Mouse (Mus musculus): ENCODE data around the gene Yipf6.
"Not testable (repeated sequence)": the region's sequence is repeated elsewhere in the genome, so short reads cannot be mapped to it uniquely, and the experiment has no call there.

Gene Yipf6

GRCm38 (mm10) chrX:98936101-98936500 lies at the start of gene Yipf6:
Gene Yipf6, plus strand, starts transcription at chrX:98936316.
- no peak for DNase-seq (ENCODE audit: extremely low read depth, insufficient read length, low spot score)

- DNase-seq (ENCODE audit: extremely low read depth, insufficient read length, low spot score), result no peak
These were observed 46.1 kb upstream of the Yipf6 start for GRCm38 (mm10) chrX:98890072-98890405.

GRCm38 (mm10) chrX:98890406-98891116 lies 45.6 kb upstream of the Yipf6 start, which contains the start of gene Ophn1:
Gene Ophn1, minus strand, starts transcription at chrX:98891025.
- DNase-seq (ENCODE audit: extremely low read depth, insufficient read length, low spot score), result peak; percentile 77

DNA sequence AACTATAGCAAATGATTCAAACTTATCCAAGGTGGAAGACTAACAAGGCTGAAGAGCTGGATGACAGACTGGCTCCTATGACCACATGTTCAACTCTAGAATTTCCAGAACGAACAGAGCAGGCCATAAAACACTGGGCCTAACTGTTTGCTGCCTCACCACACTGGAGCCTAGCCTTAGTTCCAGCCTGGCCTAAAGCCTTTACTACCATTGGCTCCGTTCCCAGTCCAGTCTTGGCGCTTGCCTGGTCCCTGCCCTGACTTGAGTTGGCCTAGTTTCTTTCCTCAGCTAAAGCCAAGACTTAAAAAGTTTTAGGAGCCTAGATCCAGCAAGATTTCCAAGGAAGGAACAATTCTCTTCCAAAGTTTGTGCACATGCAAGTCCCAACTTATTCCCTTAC lies 37.8 kb upstream of the Yipf6 start:
- DNase-seq (ENCODE audit: extremely low read depth, insufficient read length, low spot score), result peak; percentile 34

DNA sequence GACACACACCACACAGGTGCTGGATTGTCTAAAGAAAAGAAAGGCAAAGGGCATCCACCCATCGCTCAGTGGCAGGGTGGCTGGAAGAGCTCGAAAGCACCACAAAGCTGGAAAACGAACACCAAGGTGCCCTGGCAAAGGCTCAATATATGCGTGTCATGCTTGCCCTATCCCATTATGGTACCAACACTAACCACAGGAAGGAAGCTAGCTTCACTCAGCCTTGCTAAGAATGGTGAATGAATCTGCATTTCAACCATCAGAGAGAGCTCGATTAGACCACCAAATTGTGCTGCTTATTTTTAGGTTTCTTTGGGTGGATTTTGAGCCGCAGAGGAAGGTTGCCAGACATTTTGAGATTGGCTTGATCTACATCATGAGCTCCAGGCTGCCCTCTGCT lies 31.9 kb upstream of the Yipf6 start:
- DNase-seq (ENCODE audit: extremely low read depth, insufficient read length, low spot score), result no peak

DNA sequence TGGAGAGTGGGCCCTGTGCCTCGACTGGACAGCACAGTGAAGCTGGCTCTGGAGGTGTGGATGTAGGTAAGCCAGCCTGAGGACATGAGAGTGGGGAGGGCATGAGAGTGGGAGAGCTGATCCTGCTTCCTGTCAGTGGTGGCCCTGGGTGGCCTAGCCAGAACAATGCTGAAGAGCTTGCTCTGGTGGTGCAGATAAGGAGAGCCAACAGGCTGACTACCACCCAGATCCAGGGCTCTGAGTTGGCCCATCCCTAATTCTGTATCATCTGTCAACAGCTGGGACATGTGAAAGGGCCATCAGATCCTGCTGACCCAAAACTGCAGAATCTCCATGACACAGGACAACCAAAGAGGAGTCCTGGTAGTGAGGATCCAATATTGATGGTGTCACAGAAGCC lies 27.2 kb upstream of the Yipf6 start:
- no peak for DNase-seq (ENCODE audit: extremely low read depth, insufficient read length, low spot score)

DNA sequence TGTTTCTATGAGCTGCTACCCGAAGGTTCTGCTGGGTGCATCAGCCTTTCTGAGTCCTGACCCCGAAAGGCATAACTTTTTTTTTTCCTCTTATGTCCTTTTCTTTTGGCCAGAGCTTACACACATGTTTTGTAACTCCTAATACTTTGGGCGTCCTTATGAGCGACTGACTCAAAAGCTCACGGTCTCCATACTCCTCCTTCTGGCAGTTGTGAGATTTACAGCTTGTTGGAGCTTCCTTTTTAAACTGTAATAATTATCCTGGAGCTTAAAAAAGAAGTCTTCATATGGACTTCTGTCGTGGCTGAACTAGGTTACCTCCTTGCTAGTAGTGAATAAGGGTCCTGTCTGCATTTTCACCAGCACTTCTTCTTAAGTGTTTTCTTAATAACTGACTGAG lies 16.7 kb upstream of the Yipf6 start:
- peak; percentile 27 for DNase-seq (ENCODE audit: extremely low read depth, insufficient read length, low spot score)

GRCm38 (mm10) chrX:98936707-98937554 lies 815 bp downstream of the Yipf6 start:
- peak; percentile 95 for DNase-seq (ENCODE audit: extremely low read depth, insufficient read length, low spot score)

- DNase-seq (ENCODE audit: extremely low read depth, insufficient read length, low spot score), result peak; percentile 94
These were observed 1.6 kb downstream of the Yipf6 start for GRCm38 (mm10) chrX:98937555-98938294.

- DNase-seq (ENCODE audit: extremely low read depth, insufficient read length, low spot score), result no peak
These were observed 17.8 kb downstream of the Yipf6 start for GRCm38 (mm10) chrX:98953941-98954340.

- DNase-seq (ENCODE audit: extremely low read depth, insufficient read length, low spot score), result no peak
These were observed 22.2 kb downstream of the Yipf6 start for GRCm38 (mm10) chrX:98958287-98958686.

GRCm38 (mm10) chrX:98959050-98959449 lies 22.9 kb downstream of the Yipf6 start:
- DNase-seq (ENCODE audit: extremely low read depth, insufficient read length, low spot score), result no peak

DNA sequence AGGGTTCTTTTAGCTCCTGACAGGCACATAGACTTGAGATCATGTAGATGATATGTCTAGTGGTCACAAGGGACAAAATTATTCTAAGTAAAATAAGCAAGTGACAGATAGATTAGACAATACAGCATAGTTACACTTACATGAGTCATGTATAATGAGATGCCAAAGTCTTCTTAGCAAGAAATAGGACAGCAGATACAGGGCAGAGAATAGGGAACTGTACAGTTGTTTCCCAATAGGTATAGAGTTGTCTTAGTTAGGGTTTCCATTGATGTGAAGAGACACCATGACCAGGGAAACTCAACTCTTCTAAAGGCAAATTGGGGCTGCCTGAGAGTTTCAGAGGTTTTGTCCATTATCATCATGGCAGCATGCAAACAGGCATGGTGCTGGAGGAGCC lies 27.6 kb downstream of the Yipf6 start:
- DNase-seq (ENCODE audit: extremely low read depth, insufficient read length, low spot score), result no peak

DNA sequence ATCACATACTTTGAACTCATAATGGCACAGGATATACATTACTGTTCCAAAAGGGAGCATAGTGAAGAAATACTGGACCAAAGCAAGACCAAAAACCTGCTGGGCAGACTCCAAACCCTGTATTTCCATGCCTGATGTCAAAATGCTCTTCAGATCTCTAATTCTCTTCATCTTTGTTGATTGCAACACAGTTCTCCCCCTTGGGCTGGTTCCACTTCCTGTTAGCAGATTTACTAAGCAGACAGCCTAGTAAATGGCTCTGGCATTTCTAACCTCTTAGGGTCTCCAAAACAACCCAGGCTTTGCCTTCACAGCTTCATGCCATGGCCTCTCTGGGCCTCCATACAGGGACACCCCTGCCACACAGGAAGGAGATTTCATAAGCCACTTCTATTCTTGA lies 28.4 kb downstream of the Yipf6 start:
- DNase-seq (ENCODE audit: extremely low read depth, insufficient read length, low spot score), result no peak

DNA sequence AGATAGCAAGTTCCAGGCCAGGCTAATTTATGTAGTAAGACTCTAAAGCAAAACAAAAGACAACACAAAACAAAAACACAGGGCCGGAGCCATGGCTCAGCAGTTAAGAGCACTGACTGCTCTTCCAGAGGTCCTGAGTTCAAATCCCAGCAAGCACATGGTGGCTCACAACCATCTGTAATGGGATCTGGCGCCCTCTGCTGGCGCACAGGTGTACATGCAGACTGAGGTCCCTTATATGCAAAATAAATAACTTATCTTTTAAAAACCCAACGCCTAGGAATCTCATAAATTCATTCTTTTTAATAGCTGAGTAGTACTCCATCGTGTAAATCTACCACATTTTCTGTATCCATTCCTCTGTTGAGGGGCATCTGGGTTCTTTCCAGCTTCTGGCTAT lies 50.5 kb downstream of the Yipf6 start:
- DNase-seq (ENCODE audit: extremely low read depth, insufficient read length, low spot score), result not testable (repeated sequence)

- DNase-seq (ENCODE audit: extremely low read depth, insufficient read length, low spot score), result no peak
These were observed 53.5 kb downstream of the Yipf6 start for GRCm38 (mm10) chrX:98989574-98989973.

Measured in 3134 (cell line).